Mouse (Mus musculus) gastrocnemius, postnatal 10 days (tissue): ENCODE data around the gene Apopt1. TPM values are rescaled to one million over a fixed set of nuclear protein-coding genes. Genes with fewer than 3 reads are reported as not detected.
A peak's percentile ranks its signal among the peaks of the same experiment; 100 is the strongest.

Source experiments
- DNase-seq: peaks from one replicate; pipeline ENCODE4 v3.0.0; 2021; ENCODE audit warnings: mixed read lengths
- long read RNA-seq, 2 experiments: library from polyadenylated mRNA; stranded (forward); transcript quantifications; one replicate each; pipeline ENCODE4 v2.0.0; 2021
- total RNA-seq, 2 experiments: library from RNA; stranded (reverse); gene quantifications; 2 replicates each; pipeline ENCODE4 v1.2.3; 2021

Apopt1 gene
- total RNA-seq: 10 to 100 TPM; 34.7 to 39.5 TPM
- long read RNA-seq, experiment 1, transcript Apopt1-201 (5 exons, 1,065 nt): major isoform, 35 of 42 reads
- long read RNA-seq, experiment 1, partial matches to known transcripts: 0 of 42 reads
- long read RNA-seq, experiment 1, other reads (novel, unspliced or antisense): 6 of 42 reads
- long read RNA-seq, experiment 2, transcript Apopt1-201 (5 exons, 1,065 nt): major isoform, 39 of 42 reads
- long read RNA-seq, experiment 2, partial matches to known transcripts: 1 of 42 reads
- long read RNA-seq, experiment 2, other reads (novel, unspliced or antisense): 1 of 42 reads

DNA sequence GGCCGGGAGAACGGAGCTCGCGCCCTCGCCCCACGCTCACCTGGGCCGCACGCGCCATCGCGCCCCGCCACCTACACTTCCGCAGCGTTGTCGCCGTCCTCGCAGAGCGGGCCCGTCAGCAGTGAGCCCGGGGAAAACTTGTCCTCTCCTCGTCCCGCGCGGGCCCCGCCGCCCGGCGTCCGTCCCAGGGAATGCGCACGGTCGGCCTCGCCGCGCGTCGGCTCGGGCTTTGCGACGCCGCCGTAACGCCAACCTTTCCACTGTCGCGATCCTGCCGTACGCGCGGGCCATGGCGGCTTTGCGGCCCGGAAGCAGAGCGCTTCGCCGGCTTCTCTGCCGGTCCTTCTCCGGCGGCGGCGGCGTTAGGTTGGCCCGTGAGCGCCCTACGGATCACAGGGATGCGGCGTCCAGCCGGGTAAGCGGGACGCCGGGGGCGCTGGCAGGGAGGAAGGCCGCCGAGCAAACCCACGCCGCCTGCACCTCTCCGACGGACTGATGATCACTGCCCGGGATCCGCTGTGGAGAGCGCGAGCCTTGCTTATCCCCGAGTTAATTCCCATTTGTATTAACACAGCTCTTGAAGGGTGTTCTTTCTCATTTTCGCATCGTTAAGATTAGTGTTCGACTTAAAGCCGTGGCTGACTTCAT, at the start of gene Apopt1, which contains the start of gene Bag5:
Apopt1 (plus strand) TSS at position 258 of the 648 bp plus-strand sequence.
Bag5 (minus strand) TSS at position 254 of the 648 bp plus-strand sequence.
- DNase-seq: peak; percentile 90

DNA sequence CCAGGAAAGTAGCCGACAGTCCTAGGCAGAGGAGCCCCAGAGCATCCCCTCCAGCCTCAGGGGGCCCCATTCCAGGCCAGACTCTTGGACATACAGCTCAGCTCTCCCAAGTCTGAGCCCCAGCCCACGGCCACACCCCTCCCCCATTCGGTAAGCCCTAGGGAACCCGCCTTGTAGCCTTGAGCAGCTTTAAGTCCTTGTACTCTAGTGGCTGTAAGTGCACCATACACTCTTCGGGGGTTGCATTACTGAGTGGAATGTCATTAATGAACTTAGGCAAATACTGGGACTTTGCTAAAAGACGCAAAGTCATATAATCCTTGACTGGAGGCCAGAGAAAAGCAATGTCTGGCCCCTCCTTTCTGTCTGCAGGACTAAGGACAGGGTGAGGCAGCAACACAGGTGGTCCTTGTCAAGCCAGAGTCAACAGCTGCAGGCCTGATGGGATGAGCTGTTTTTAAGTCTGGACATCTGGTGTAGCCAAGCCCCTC, 48.9 kb upstream of the Apopt1 start:
- DNase-seq: peak; percentile 48

DNA sequence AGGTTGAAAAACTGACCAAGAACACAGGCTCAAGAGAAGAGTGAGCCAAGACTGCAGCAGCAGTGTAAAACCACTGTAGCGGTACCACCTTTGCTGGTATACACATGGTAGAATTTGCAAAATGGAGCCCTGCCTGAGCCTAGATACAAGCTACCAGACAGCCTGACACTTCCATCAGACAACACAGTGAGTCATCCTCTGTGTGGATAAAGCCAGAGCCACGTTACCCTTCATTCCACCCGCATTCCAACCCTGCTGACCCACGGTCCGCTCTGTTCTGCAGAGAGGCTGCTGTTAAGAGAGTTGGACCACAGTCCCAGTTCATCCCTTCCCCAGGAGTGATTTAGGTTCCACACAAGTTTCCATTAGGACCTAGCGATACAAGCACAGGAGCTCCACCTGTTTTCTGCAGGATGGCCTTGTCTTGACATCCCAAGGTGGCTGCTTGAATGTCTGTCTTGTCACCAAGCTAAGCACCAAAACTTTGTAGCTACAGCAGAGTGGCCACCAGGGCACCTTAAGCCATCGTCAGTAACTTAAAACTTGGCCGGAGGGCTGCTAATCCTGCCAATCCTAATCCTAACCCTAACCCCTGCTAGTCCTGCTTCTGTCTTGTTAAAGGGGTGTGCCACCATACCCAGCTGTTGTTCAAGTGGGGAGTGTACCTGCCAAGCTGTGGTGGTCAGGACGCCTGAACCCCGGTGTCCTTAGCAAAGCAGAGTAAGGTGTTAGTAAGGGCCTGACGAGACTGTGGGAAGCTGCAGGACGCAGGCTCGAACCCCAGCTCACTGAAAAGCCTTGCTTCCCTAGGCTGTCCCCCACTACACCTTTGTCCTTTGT, 47.8 kb upstream of the Apopt1 start:
- DNase-seq: no peak

GRCm38 (mm10) chr12:111666380-111666779, 46.7 kb upstream of the Apopt1 start:
- DNase-seq: no peak

DNA sequence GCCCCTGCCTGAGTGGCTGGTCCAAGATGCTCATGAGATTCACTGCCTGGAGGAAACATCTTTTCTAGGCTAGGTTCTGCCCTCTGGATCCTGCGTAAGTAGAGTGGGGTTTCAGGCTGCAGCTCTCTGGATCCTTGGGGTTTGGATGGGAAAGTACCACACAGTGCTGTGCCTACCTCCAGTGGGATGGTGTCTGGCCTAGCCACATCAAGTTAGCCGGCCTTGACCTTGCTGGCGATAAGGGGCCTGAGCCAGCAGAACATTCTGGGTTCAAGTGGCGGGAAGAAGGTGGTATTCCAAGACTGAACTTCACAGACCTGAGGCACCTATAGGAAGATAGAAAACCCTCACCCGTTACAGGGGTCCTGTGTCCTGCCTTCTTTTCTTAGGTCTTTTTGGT, 45.6 kb upstream of the Apopt1 start:
- DNase-seq: no peak

- DNase-seq: peak; percentile 100
Measured at GRCm38 (mm10) chr12:111668457-111668912, 44.6 kb upstream of the Apopt1 start.

DNA sequence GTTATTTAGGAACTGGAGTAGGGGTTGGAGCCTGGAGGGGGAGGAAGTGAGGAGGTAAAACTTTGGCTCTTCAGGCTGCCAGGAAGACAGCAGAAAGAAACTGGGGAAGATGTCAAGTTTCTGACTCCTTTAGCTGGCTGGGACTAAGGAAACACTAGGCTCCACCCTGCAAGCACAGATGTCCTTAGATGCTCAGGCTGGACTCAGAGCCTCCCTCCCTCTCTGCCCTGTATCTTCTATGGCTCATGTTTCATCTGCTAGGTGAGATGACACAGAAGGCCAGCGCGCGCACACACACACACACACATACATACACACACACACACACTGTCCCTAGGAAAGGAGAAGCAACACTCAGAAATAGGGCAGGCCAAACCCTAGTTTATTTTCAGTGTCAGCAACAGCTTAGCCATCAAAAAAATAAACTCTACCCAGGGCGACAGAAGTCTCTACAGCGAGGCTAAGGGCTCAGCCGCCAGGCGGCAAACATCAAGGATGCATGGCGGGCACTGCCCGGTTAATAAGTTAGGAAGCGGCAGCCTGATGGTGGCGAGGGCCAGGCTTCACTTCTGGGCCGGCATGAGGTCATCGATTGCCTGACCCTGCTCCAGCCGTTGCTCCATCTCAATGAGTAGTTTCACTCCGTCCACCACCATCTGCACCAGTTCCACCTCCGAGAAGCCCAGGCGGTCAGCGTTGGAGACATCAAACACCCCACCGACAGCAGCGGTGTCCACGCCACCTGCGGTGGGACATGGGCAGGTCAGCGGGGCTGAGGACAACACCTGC, 43.9 kb upstream of the Apopt1 start:
- peak; percentile 19 for DNase-seq

DNA sequence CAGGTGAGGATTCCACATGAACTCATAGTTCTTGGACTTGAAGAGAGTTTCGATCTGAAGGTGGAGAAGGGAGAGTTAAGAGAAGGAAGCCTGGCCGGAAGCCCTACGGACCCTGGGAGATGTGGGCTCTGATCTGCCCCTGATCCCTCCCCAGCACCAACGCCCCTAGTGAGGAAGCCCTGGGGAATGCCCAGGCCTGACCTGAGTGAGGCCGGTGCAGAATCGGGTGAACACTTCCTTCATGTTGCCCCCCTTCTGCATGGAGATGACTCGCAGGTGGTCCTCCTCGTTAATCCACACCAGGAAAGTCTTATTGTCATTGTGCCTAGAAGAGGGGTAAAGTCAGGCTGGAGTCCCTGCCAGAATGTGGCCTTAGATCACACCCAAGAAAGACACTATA, 43.1 kb upstream of the Apopt1 start:
- DNase-seq: no peak

GRCm38 (mm10) chr12:111670371-111670971, 42.6 kb upstream of the Apopt1 start:
- no peak for DNase-seq

DNA sequence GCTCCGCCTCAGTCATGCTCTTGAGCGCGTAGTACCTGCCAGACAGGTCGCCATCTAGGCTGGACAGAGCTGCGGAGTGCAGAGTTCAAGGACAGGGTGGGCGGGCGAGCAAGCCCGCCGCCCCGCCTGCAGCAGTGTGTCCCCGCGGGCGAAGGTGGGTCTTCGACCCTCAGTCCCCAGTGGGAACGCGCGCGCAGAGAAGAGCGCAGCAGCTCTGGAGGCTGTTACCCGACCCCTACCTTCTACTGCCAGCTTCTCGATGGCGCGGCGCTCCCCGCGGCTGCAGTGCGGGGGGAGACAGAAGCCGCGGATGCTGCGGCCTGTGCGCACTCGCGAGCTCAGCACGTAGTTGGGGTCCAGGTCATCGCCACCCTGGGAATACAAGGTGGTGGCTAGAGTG, 42.1 kb upstream of the Apopt1 start:
- no peak for DNase-seq

GRCm38 (mm10) chr12:111671431-111671902, 41.6 kb upstream of the Apopt1 start:
- DNase-seq: peak; percentile 65

DNA sequence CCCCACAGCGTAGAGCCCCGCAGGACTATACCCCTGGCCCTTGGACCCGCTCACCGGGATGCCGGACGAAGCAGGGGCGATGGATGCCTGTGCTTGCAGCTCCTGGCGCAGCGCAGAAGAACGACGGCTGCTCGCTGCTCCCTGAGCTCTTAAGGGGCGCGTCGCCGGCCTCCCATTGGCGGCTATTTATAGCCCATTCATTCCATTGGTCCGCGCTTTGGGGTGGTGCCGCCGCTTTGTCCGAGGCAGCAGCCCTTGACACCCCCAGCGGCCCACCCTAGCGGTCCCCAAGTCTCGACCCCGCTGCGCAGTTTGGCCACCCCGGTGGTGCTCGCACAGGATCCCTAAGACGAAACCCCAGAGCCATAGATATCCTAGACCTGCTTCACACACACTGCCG, 40.9 kb upstream of the Apopt1 start, which contains the start of gene Ckb:
Ckb (minus strand) TSS at position 163 of the 400 bp plus-strand sequence.
- DNase-seq: peak; percentile 75

DNA sequence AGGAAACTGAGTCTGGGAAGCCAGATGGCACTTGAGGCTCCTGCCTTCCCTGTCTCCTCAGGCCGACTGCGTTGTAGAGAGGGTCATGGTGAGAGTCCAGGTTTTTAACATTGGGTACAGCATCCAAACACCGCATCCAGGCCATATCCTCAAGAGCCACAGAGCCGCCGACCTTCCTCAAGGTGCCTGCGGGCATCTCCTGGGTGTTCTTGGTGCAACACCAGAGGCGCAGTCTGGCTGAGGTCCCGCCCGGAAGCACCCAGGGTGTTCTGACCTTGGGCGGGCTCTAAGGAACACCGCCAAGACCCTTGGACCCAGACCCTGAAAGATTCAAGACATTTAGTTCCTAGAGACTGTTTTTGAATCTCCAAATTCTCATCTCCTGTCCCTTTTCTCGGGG, 40.5 kb upstream of the Apopt1 start:
- no peak for DNase-seq

DNA sequence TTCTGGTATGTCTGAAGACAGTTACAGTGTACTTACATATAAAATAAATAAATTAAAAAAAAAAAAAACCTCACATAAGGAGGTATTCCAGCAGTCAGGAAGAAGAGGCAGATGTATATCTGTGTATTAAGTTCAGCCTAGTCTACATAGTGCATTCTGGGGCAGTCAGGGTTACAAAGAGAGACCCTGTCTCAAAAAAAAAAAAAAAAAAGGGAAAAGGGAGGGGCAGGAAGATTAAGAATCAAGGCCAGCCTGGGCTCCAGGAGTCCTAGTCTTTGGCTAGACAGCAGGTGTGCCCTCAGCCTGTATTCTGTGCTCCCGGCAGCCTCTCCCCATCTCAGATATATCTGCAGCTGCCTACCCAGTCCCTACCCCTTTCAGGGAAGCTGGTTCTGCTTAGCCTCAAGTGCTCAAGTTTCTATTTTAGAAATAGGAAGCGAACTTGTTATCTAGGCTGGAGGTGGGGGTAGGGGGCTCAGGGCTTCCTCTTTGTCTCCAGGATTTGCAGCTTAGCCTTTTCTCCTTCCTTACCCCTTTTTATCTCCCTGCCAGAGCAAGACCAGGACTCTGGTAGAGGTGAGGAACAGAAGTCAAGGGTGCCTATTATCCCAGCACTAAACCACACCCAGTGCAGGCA, 38.1 kb upstream of the Apopt1 start:
- no peak for DNase-seq

GRCm38 (mm10) chr12:111675797-111676580, 37.1 kb upstream of the Apopt1 start:
- no peak for DNase-seq

- no peak for DNase-seq
Measured at GRCm38 (mm10) chr12:111677421-111677820, 35.6 kb upstream of the Apopt1 start.

- peak; percentile 92 for DNase-seq
Measured at GRCm38 (mm10) chr12:111677882-111678669, 35.0 kb upstream of the Apopt1 start, which contains the start of gene Trmt61a. TSS of gene Trmt61a (plus strand) at chr12:111678105.

DNA sequence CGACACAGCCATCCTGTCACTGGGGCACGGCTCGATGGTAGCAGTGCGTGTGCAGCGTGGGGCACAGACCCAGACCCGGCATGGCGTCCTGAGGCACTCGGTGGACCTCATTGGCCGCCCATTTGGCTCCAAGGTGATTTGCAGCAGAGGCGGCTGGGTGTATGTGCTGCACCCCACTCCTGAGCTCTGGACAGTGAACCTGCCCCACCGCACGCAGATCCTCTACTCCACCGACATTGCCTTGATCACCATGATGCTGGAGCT, 34.5 kb upstream of the Apopt1 start:
- no peak for DNase-seq

DNA sequence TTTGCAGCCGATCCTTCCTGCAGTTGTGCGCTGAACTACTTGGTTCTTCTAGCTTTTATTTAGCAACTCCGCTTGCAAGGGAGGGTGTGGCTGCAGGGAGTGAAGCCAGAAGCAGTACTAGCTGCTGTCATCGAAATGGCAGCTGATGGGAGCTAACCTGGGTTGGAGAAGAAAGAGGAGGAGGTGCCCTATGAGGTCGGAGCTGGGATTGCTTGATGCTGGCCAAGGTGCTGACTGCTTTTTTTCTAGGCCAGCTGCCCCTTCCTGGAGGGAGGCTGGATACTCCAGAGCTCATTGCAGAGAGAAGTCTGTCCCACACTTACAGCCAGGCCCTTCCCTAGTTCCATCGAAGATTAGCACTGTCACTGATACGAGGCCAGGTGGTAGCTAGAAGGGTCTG, 34.1 kb upstream of the Apopt1 start:
- DNase-seq: no peak
